Mouse (Mus musculus) liver, embryonic 18 days (tissue): ENCODE results near the gene Phf2. TPM values are rescaled to one million over a fixed set of nuclear protein-coding genes. Genes with fewer than 3 reads are reported as not detected.

ENCODE experiments used
- polyA plus RNA-seq: library from polyadenylated mRNA; depleted of rRNA; stranded (reverse); fragments of >200 nt; gene quantifications from 2 replicates; pipeline ENCODE4 v1.2.3, GENCODE M21; 2012; rRNA removed

Phf2 gene
- 2.9 and 3.8 TPM in 2 replicates for polyA plus RNA-seq

DNA sequence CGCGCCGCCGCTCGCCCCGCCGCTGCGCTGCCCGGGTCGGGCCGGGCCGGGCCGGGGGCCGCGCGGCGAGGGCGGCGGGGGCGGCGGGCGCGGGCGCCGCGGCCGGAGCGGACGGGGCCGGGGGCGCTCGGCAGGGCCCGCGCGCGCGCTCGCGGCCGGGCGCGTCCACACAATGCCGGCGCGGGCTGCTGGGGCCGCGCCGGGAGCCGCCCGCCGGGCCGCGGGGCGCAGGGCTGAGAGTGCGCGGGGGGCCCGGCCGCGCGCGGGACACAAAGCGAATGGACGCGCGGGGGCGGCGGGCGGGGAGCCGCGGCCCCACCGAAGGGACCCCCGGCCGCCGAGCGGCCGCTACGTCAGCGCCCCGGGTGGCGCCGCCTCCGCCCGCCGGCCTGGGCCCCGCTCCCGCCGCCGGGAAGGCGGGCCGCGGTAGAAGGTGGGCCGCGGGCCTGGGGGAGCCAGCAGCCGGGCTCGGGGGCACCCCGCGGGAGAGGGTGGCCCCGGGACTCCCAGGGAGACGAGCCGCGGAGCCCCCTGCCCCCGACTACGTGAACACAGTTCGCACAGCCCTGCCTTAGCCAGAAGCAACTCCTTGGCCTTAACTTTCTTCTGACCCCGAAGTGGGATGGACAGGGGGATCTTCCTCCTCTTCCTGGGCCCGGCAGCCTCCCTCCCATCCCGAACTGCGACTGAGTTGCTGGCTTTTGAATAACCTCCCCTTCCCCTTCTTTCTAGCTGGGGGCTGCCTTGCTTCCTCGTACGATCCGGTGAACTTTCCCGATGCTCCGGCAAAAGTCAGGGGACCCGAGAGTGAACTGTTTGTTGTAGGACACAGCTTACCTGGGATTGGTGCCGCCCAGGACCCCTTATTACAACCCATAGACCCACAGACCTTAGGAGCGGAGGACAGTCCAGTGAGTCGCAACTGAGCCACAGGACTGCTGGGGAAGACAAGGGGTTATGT lies at the start of gene Phf2:
Gene Phf2 (minus strand): TSS at position 349 of the 961 bp plus-strand sequence.

Other genes with a start within 250 kb of the Phf2 start
- gene Ptpdc1, start 245.5 kb downstream of the Phf2 start, polyA plus RNA-seq, result 0.35 and 0.36 TPM in 2 replicates
- 0.30 TPM in 2 replicates for gene Barx1, start 208.1 kb downstream of the Phf2 start, polyA plus RNA-seq
- 29.0 and 33.1 TPM in 2 replicates for gene Fam120a, start 96.9 kb upstream of the Phf2 start, polyA plus RNA-seq